ENCODE assay signal across 8 mouse cellular contexts in genomic region chr6:73247452-73247851, GRCm38 (mm10). TPM values are rescaled to one million over a fixed set of nuclear protein-coding genes. Genes with fewer than 3 reads are reported as not detected.
DNase-seq lines count a peak whose midpoint lies in the region; ATAC-seq and TF ChIP-seq lines count a peak whose summit lies in the region.

No protein-coding gene starts in this region.

- H3K27ac ChIP-seq in kidney, adult 2 months (ENCODE audit: insufficient read depth, low read depth, low read length), result no peak overlapping the region
- H3K27ac ChIP-seq in intestine, postnatal 0 days (ENCODE audit: low read depth, low read length), result no peak overlapping the region

- ATAC-seq in erythroid progenitor cell, adult 5-6 weeks (replicated peaks; ENCODE audit: low FRiP score, poor library complexity, severe bottlenecking), result 0 out of 2 replicates have a peak, but pooled peaks have one; percentile 50
- no peak for ATAC-seq in intestine, postnatal 0 days

- no peak overlapping the region for H3K4me3 ChIP-seq in kidney, adult 2 months (ENCODE audit: insufficient read depth, low read depth, low read length)
- peak overlapping the region; percentile 75 for H3K4me3 ChIP-seq in intestine, postnatal 0 days (ENCODE audit: low read depth, low read length)

- no peak for TF ChIP-seq POLR2A in kidney, adult 2 months (IDR thresholded peaks at IDR 0.05; ENCODE audit: low read depth, low read length)

- no peaks in the 10 kb centered on the region for H3K36me3 ChIP-seq in kidney, adult 2 months (ENCODE audit: control insufficient read depth, insufficient read depth, low read length)
- H3K36me3 ChIP-seq in intestine, postnatal 0 days (ENCODE audit: control insufficient read depth, insufficient read depth), result no peaks in the 10 kb centered on the region

- H3K9ac ChIP-seq in intestine, postnatal 0 days (ENCODE audit: low read depth, low read length), result no peak overlapping the region

- no peaks in the 10 kb centered on the region for H3K9me3 ChIP-seq in intestine, postnatal 0 days (ENCODE audit: control insufficient read depth)

- DNase-seq in kidney, adult 2 months, result peak; percentile 43
- no peak for DNase-seq in kidney, adult 18-20 months
- DNase-seq in MEL-GATA-1-ER (ENCODE audit: extremely low read depth, low read depth), result peak; percentile 52
- DNase-seq in lung, postnatal 36 days, result peak; percentile 53
- peak; percentile 26 for DNase-seq in thymus, postnatal 25 days
- no peak for DNase-seq in gastrocnemius, postnatal 4 days (ENCODE audit: low spot score in 2 of 2)

- H3K4me2 ChIP-seq in intestine, postnatal 0 days (replicated peaks; ENCODE audit: low read depth), result peak overlapping the region; percentile 75

- H3K4me1 ChIP-seq in kidney, adult 2 months (ENCODE audit: control insufficient read depth, insufficient read depth, low read length), result peaks cover 16% of the 10 kb centered on the region
- H3K4me1 ChIP-seq in intestine, postnatal 0 days (replicated peaks; ENCODE audit: control insufficient read depth, insufficient read depth, low read length), result no peaks in the 10 kb centered on the region

- no peaks in the 10 kb centered on the region for H3K27me3 ChIP-seq in kidney, adult 2 months (replicated peaks; ENCODE audit: control insufficient read depth, insufficient read depth, low read length)
- H3K27me3 ChIP-seq in intestine, postnatal 0 days (replicated peaks; ENCODE audit: control insufficient read depth, insufficient read depth, low read length), result no peaks in the 10 kb centered on the region

- 46% methylated on average over 4 of the region's 4 CpGs for WGBS in kidney, adult 2 months
- 43% methylated on average over 4 of the region's 4 CpGs for WGBS in intestine, postnatal 0 days

- TF ChIP-seq CTCF in kidney, adult 2 months (conservative IDR thresholded peaks at IDR 0.05; ENCODE audit: insufficient read depth, insufficient read length, low read depth, low read length), result peak; percentile 37; the same call in 1 of the 2 replicates
- peak; percentile 71 for TF ChIP-seq CTCF in intestine, postnatal 0 days (IDR thresholded peaks at IDR 0.05; ENCODE audit: low read depth)

RNA-seq across cellular contexts. Expression of gene Suclg1, which starts 0.7 kb away (rescaled TPM):
- polyA plus RNA-seq in kidney, adult 2 months (2012; rRNA removed), result 328 and 349 TPM in 2 replicates
- total RNA-seq in erythroid progenitor cell, adult 5-6 weeks (2015; ENCODE audit: low replicate concordance), result 27.7 and 30.3 TPM in 2 replicates
- 2.0 and 13.6 TPM in 2 replicates for total RNA-seq in erythroid progenitor cell, adult 5-6 weeks (2017; ENCODE audit: low replicate concordance)
- polyA plus RNA-seq in intestine, postnatal 0 days (2015; fragmentation: Nextera tagmentation; extraction: Ambion mirVana), result 317 and 327 TPM in 2 replicates
- 100 to 1,000 TPM; 312 to 315 TPM for total RNA-seq in gastrocnemius, postnatal 4 days (2021)

RNA-seq across cellular contexts. Expression of gene Dnah6, which starts 26.0 kb away (rescaled TPM):
- 0.03 TPM in 2 replicates for polyA plus RNA-seq in kidney, adult 2 months (2012; rRNA removed)
- total RNA-seq in erythroid progenitor cell, adult 5-6 weeks (2015; ENCODE audit: low replicate concordance), result not detected in 2 replicates
- not detected in 2 replicates for total RNA-seq in erythroid progenitor cell, adult 5-6 weeks (2017; ENCODE audit: low replicate concordance)
- polyA plus RNA-seq in intestine, postnatal 0 days (2015; fragmentation: Nextera tagmentation; extraction: Ambion mirVana), result 0.08 and 0.09 TPM in 2 replicates
- under 1 TPM; 0.10 to 0.12 TPM for total RNA-seq in gastrocnemius, postnatal 4 days (2021)

Comparison
In these comparisons a context has a peak if more than half of its experiments do, and no peak if none do; other contexts are left out.
1. DNase-seq: peak in kidney, adult 2 months (single experiment), MEL-GATA-1-ER (single experiment), lung, postnatal 36 days (single experiment) and thymus, postnatal 25 days (single experiment); none in kidney, adult 18-20 months (single experiment) and gastrocnemius, postnatal 4 days (0 of 2).
2. RNA of gene Suclg1, which starts 0.7 kb away (total RNA-seq): 312 to 315 TPM in gastrocnemius, postnatal 4 days; 2.0 to 30.3 TPM in erythroid progenitor cell, adult 5-6 weeks; every median in the first group is over 10 times any median in the second.